Mouse (Mus musculus) activated CD4-positive, CD25-positive, alpha-beta regulatory T cell (primary cell): ENCODE results near the gene Aspa. TPM values are rescaled to one million over a fixed set of nuclear protein-coding genes. Genes with fewer than 3 reads are reported as not detected.

ENCODE experiments used
- polyA plus RNA-seq, 2 experiments: library from polyadenylated mRNA; unstranded; fragments of 100-300 nt; shearing (Covaris generic); gene quantifications; one replicate each; pipeline ENCODE4 v1.2.1; 2017

The Aspa gene
- under 1 TPM in 1 of 2 experiments, not detected in 1; 0.16 TPM for polyA plus RNA-seq

GRCm38 (mm10) chr11:73329442-73329841, at the start of gene Aspa, which contains the start of the genes Gm49340 and Spata22:
TSS of gene Aspa (minus strand) at chr11:73329596.
TSS of gene Gm49340 (plus strand) at chr11:73329741.
TSS of gene Spata22 (plus strand) at chr11:73329741.

GRCm38 (mm10) chr11:73370946-73371345, 41.5 kb upstream of the Aspa start, which contains the start of gene Olfr376:
TSS of gene Olfr376 (plus strand) at chr11:73371246.

GRCm38 (mm10) chr11:73350483-73350882, 21.1 kb upstream of the Aspa start, which contains the start of gene Olfr20:
TSS of gene Olfr20 (plus strand) at chr11:73350783.

DNA sequence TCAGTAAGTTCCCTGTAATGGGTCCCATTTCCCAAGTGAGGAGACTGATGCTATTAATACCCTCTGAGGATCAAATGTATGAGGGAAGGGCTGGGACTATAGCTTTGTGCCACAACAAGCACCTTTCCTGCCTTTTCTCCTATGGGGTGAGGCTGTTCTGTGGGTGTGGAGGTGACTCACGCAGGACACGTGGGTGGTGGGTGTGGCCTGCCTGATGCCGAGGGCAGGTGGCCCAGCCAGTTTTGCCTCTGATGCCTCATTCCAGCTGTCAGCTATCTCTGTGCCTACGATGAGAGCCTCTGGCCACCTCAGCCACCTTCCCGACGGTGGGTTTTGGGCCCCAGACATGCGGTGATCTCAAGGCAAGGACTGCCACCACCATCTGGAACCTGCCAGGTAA, 62.1 kb downstream of the Aspa start, which contains the start of gene Trpv3:
Trpv3 (plus strand) TSS at position 122 of the 400 bp plus-strand sequence.

Other genes with a start within 250 kb of the Aspa start
- gene Itgae, start 239.0 kb downstream of the Aspa start, polyA plus RNA-seq = 100 to 1,000 TPM in 1 of 2 experiments, 10 to 100 TPM in 1; 37.2 to 255 TPM
- gene Haspin, start 191.3 kb downstream of the Aspa start, polyA plus RNA-seq = 10 to 100 TPM; 14.4 to 20.1 TPM
- under 1 TPM; 0.19 to 0.61 TPM for gene P2rx5, start 169.2 kb downstream of the Aspa start, polyA plus RNA-seq
- gene Emc6, start 152.6 kb downstream of the Aspa start, polyA plus RNA-seq = 100 to 1,000 TPM in 1 of 2 experiments, 10 to 100 TPM in 1; 60.0 to 102 TPM
- 10 to 100 TPM; 29.9 to 32.4 TPM for gene Tax1bp3, start 152.5 kb downstream of the Aspa start, polyA plus RNA-seq
- gene Ctns, start 130.6 kb downstream of the Aspa start, polyA plus RNA-seq = 10 to 100 TPM; 11.4 to 11.7 TPM
- 1 to 10 TPM; 6.0 to 7.6 TPM for gene Shpk, start 130.1 kb downstream of the Aspa start, polyA plus RNA-seq
- gene Trpv1, start 95.3 kb downstream of the Aspa start, polyA plus RNA-seq = not detected
- gene Trpv3, start 62.2 kb downstream of the Aspa start, polyA plus RNA-seq = under 1 TPM in 1 of 2 experiments, not detected in 1; 0.05 TPM
- gene Gm49340, start 145 bp upstream of the Aspa start, polyA plus RNA-seq = not detected
- not detected for gene Spata22, start 145 bp upstream of the Aspa start, polyA plus RNA-seq
- gene Olfr20, start 21.2 kb upstream of the Aspa start, polyA plus RNA-seq = under 1 TPM in 1 of 2 experiments, not detected in 1; 0.07 TPM
- gene Olfr376, start 41.6 kb upstream of the Aspa start, polyA plus RNA-seq = not detected
- gene Olfr1, start 70.0 kb upstream of the Aspa start, polyA plus RNA-seq = not detected
- gene Olfr378, start 98.9 kb upstream of the Aspa start, polyA plus RNA-seq = not detected
- under 1 TPM in 1 of 2 experiments, not detected in 1; 0.10 TPM for gene Olfr380, start 127.9 kb upstream of the Aspa start, polyA plus RNA-seq
- not detected for gene Olfr381, start 162.0 kb upstream of the Aspa start, polyA plus RNA-seq
- not detected for gene Olfr382, start 187.6 kb upstream of the Aspa start, polyA plus RNA-seq